Mouse (Mus musculus) forebrain, embryonic 15.5 days (tissue): Measurements from ENCODE around the gene Dpm1. TPM values are rescaled to one million over a fixed set of nuclear protein-coding genes. Genes with fewer than 3 reads are reported as not detected.

Experiments used
- microRNA-seq: library from miRNA; unstranded; fragments of <30 nt; microRNA quantifications from one replicate; pipeline ENCODE4, GENCODE M21; 2016
- polyA plus RNA-seq: library from polyadenylated mRNA; unstranded; fragments of >200 nt; fragmentation: Nextera tagmentation; extraction: Ambion mirVana; gene quantifications from 2 replicates; pipeline ENCODE4 v1.2.1, GENCODE M21; 2015

Dpm1 gene
- polyA plus RNA-seq, 1 experiment from 2014 or later: 74.5 TPM

Small RNA genes within 50 kb of the gene (microRNA-seq; reads per million reads assigned to microRNA genes)
- gene Gm24561: not detected

Other genes with a start within 250 kb of the Dpm1 start
- 0.13 and 0.28 TPM in 2 replicates for gene Ripor3, start 220.0 kb downstream of the Dpm1 start, polyA plus RNA-seq
- gene Pard6b, start 149.6 kb downstream of the Dpm1 start, polyA plus RNA-seq: 6.9 and 7.4 TPM in 2 replicates
- 4.4 and 13.6 TPM in 2 replicates for gene Adnp, start 23.5 kb downstream of the Dpm1 start, polyA plus RNA-seq
- 26.0 and 28.0 TPM in 2 replicates for gene Gm20716, start 227 bp downstream of the Dpm1 start, polyA plus RNA-seq
- 10.2 and 10.3 TPM in 2 replicates for gene Mocs3, start within 50 bp of the Dpm1 start, polyA plus RNA-seq
- 16.0 and 16.7 TPM in 2 replicates for gene Kcng1, start 51.1 kb upstream of the Dpm1 start, polyA plus RNA-seq